Mouse (Mus musculus) ES-Bruce4 (cell line): ENCODE data around the gene Cfap43.

ENCODE experiments used
- CTCF ChIP-seq: IDR thresholded peaks from one replicate; pipeline ENCODE4 v1.8.1; 2011; ENCODE audit warnings: low read depth, low read length
- EP300 ChIP-seq: IDR thresholded peaks from 2 replicates; pipeline ENCODE4 v1.6.1; 2011; ENCODE audit warnings: low read depth, low read length; ENCODE audit not compliant: insufficient read depth
- POLR2A ChIP-seq: IDR thresholded peaks from one replicate; pipeline ENCODE4 v1.8.1; 2011; ENCODE audit warnings: low read length; ENCODE audit not compliant: insufficient read depth

GRCm38 (mm10) chr19:47796699-47797098, 122.4 kb downstream of the Cfap43 start:
- TF ChIP-seq CTCF (no peak), POLR2A (no peak), EP300 (no peak)
